Mouse (Mus musculus): ENCODE data around the gene Nanos2. TPM values are rescaled to one million over a fixed set of nuclear protein-coding genes. Genes with fewer than 3 reads are reported as not detected.

The Nanos2 gene
- polyA plus RNA-seq, 1 experiment from 2014 or later, result not detected

DNA sequence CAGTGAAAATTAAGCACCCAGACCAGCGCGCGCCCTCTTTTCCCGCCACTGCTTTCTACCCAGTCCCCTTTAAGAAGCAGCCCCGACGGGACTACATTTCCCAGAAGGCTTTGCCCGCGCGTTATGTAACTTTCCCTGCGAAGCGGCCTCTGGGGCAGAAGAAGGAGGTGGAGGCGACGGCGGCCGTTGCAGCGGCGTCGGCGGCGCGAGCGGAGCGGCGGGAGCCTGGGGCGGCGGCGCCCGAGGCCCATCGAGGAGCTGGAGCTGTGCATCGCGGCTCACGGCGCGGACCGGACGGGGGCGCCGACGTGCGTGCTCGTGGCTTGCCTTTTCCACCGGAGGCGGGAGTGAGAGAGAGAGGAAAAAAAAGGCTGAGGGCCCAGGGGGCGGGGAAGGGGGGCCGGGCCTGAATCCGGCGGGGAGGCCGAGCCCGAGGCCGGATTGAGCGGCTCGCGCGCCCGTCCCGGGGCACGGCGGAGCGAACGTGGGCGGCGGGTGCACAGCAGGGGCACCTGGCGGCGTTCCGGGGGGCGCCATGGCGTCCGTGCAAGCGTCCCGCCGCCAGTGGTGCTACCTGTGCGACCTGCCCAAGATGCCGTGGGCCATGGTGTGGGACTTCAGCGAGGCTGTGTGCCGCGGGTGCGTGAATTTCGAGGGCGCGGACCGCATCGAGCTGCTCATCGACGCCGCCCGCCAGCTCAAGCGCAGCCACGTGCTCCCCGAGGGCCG is 16.9 kb downstream of the Nanos2 start, which contains the start of gene Irf2bp1:
Gene Irf2bp1, plus strand, starts transcription at position 143 of the 729 bp plus-strand sequence.
- no peaks in the 10 kb centered on the region for H3K9me3 ChIP-seq (replicated peaks)
- peaks cover 20% of the 10 kb centered on the region for H3K36me3 ChIP-seq
- ATAC-seq (ENCODE audit: insufficient number of reproducible peaks, low FRiP score), result peak; percentile 66
- H3K27ac ChIP-seq (ENCODE audit: poor library complexity, severe bottlenecking), result peak within 1 kb of the TSS; percentile 96
- no peaks in the 10 kb centered on the region for H3K27me3 ChIP-seq (replicated peaks)
- peaks cover 56% of the 10 kb centered on the region for H3K4me1 ChIP-seq (replicated peaks)
- H3K9ac ChIP-seq, result peak within 1 kb of the TSS; percentile 97
- WGBS, result under 1% methylated on average over 87 of the region's 90 CpGs
- H3K4me3 ChIP-seq, result peak within 1 kb of the TSS; percentile 78
- H3K4me2 ChIP-seq, result peak within 1 kb of the TSS; percentile 99

DNA sequence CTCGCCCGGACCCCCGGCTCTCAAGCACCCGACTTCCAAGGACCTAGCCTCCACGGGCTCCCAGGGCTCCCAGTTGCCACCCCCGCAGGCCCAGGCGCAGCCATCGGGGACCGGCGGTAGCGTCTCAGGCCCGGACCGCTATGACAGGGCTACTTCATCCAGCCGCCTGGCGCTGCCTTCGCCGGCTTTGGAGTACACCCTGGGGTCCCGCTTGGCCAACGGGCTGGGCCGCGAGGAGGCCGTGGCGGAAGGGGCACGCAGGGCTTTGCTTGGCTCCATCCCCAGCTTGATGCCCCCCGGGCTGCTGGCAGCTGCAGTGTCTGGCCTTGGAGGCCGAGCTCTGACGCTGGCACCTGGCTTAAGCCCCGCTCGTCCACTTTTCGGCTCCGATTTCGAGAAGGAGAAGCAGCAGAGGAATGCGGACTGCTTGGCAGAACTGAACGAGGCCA is 17.5 kb downstream of the Nanos2 start:
- Histone ChIP-seq H3K4me3 (peak overlapping the region; percentile 78), H3K9me3 (replicated peaks) (no peaks in the 10 kb centered on the region), H3K36me3 (peaks cover 20% of the 10 kb centered on the region), H3K27ac (ENCODE audit: poor library complexity, severe bottlenecking) (peak overlapping the region; percentile 96), H3K4me1 (replicated peaks) (peaks cover 56% of the 10 kb centered on the region), H3K9ac (peak overlapping the region; percentile 97), H3K4me2 (peak overlapping the region; percentile 99), H3K27me3 (replicated peaks) (no peaks in the 10 kb centered on the region)
- 8% methylated on average over 34 of the region's 34 CpGs for whole genome bisulfite sequencing
- no peak for ATAC-seq (ENCODE audit: insufficient number of reproducible peaks, low FRiP score)

DNA sequence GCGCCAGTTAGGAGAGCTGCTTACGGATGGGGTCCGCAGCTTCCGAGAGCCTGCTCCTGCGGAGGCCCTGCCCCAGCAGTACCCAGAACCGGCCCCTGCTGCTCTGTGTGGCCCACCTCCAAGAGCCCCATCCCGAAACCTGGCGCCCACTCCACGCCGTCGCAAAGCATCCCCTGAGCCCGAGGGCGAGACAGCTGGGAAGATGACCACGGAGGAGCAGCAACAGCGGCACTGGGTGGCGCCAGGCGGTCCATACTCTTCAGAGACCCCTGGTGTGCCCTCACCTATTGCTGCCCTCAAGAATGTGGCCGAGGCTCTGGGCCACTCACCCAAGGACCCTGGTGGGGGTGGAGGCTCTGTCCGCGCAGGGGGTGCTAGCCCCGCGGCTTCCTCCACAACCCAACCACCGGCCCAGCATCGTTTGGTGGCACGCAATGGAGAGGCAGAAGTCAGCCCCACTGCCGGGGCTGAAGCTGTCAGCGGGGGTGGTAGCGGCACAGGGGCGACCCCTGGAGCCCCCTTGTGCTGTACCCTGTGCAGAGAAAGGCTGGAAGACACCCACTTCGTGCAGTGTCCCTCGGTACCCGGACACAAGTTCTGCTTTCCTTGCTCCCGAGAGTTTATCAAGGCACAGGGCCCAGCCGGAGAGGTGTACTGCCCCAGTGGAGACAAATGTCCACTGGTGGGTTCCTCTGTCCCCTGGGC is 18.4 kb downstream of the Nanos2 start:
- Histone ChIP-seq H3K27me3 (replicated peaks) (no peaks in the 10 kb centered on the region), H3K4me3 (peak overlapping the region; percentile 78; the same call in 1 of the 2 replicates), H3K27ac (ENCODE audit: poor library complexity, severe bottlenecking) (no peak overlapping the region), H3K36me3 (peaks cover 20% of the 10 kb centered on the region), H3K4me1 (replicated peaks) (peaks cover 47% of the 10 kb centered on the region), H3K9me3 (replicated peaks) (no peaks in the 10 kb centered on the region), H3K4me2 (peak overlapping the region; percentile 99), H3K9ac (peak overlapping the region; percentile 97; the same call in 1 of the 2 replicates)
- no peak for ATAC-seq (ENCODE audit: insufficient number of reproducible peaks, low FRiP score)
- WGBS, result 85% methylated on average over 34 of the region's 34 CpGs

DNA sequence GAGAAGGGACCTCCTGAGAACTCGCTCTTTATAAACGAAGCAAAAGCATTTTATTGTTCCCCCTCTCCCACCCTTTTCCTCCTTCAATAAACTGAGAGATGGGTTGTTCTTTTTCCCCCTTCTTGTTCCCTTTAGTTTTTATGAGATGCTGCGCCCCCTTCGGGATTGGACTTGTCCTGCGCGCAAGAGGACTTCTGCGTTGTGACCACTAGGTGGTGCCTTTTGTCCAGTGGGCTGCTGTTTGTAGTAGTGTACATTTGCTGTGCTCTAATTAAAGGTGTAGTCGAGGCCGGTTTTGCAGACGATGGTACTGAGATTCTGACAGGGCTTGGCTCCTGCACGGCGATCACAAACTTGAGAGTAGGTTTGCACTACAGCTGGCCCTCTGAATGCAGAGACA is 19.3 kb downstream of the Nanos2 start:
- no peaks in the 10 kb centered on the region for H3K9me3 ChIP-seq (replicated peaks)
- peaks cover 20% of the 10 kb centered on the region for H3K36me3 ChIP-seq
- WGBS, result 7% methylated on average over 12 of the region's 12 CpGs
- H3K9ac ChIP-seq, result 0 out of 2 replicates have a peak overlapping the region, but pooled peaks have one; percentile 43
- H3K4me1 ChIP-seq (replicated peaks), result peaks cover 39% of the 10 kb centered on the region
- no peak for ATAC-seq (ENCODE audit: insufficient number of reproducible peaks, low FRiP score)
- no peaks in the 10 kb centered on the region for H3K27me3 ChIP-seq (replicated peaks)
- H3K27ac ChIP-seq (ENCODE audit: poor library complexity, severe bottlenecking), result no peak overlapping the region
- H3K4me3 ChIP-seq, result no peak overlapping the region
- peak overlapping the region; percentile 99 for H3K4me2 ChIP-seq

DNA sequence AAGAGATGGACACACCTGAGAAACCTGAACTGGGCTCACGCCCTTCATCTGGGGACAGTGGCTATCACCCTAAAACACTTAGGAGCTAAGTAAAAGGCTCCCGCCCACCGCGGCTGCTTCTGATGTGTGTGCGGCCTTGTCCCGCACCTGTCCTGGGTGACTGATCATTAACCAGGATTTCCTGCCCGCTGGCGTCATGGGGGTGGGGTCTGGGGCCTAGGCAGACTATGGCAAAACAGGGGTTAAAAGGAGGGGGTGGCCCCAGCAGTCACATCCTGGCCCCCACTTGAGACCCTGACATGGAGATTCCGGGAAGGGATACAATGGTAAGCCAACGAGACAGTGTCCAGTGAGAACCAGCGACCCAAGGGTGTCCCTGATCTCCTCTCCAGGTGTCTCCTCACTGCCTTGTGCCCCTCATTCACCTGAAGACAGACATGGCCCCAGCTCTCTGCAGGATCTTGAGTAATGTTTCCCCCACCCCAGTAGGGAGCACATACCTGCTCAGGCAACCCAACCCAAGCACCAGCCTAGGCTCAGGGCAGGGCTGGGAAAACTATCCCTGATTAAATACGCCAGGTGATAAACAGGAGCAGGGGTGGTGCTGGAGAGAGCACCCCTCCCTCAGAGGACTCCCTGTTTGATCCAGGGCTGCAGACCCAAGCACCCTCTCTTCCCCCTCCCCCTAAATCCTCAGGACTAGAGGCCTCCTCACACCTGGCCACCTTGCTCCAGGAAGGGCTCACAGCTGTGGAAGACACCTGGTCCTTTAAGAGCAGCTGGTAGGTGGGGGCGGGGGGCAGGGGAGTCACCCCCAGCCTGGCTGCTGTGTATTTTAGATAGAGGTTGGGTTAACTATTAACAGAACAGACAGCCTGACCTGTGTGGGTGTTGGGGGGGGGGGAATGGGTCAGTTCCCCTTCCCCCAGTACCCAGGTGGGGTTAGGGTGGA is 20.1 kb downstream of the Nanos2 start:
- Histone ChIP-seq H3K4me1 (replicated peaks) (peaks cover 41% of the 10 kb centered on the region), H3K27ac (ENCODE audit: poor library complexity, severe bottlenecking) (no peak overlapping the region), H3K4me3 (no peak overlapping the region), H3K4me2 (no peak overlapping the region), H3K36me3 (peaks cover 20% of the 10 kb centered on the region), H3K27me3 (replicated peaks) (no peaks in the 10 kb centered on the region), H3K9me3 (replicated peaks) (no peaks in the 10 kb centered on the region), H3K9ac (no peak overlapping the region)
- 73% methylated on average over 13 of the region's 13 CpGs for WGBS
- no peak for ATAC-seq (ENCODE audit: insufficient number of reproducible peaks, low FRiP score)

DNA sequence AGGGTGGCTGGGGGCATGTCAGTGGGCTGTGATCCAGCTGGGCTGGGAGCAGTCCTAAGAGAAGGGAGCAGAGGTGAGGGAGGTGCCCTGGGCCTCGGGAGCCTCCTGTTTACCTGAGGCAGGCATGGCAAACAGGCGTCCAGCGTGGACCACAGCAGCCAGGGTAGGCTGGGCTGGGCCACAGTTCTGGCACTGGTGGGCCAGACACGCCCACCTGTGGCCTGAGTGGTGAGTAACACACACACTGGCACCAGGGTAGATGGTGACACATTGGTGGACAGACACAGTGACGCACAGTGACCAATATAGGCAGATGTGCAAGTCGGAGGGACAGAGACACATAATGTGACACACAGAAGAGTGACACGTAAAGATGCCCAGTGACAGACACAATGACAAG is 23.4 kb downstream of the Nanos2 start:
- H3K4me2 ChIP-seq, result no peak overlapping the region
- peaks cover 15% of the 10 kb centered on the region for H3K36me3 ChIP-seq
- H3K9ac ChIP-seq, result no peak overlapping the region
- H3K27me3 ChIP-seq (replicated peaks), result no peaks in the 10 kb centered on the region
- H3K4me3 ChIP-seq, result no peak overlapping the region
- no peak overlapping the region for H3K27ac ChIP-seq (ENCODE audit: poor library complexity, severe bottlenecking)
- H3K9me3 ChIP-seq (replicated peaks), result no peaks in the 10 kb centered on the region
- no peak for ATAC-seq (ENCODE audit: insufficient number of reproducible peaks, low FRiP score)
- peaks cover 34% of the 10 kb centered on the region for H3K4me1 ChIP-seq (replicated peaks)
- 77% methylated on average over 7 of the region's 7 CpGs for WGBS

DNA sequence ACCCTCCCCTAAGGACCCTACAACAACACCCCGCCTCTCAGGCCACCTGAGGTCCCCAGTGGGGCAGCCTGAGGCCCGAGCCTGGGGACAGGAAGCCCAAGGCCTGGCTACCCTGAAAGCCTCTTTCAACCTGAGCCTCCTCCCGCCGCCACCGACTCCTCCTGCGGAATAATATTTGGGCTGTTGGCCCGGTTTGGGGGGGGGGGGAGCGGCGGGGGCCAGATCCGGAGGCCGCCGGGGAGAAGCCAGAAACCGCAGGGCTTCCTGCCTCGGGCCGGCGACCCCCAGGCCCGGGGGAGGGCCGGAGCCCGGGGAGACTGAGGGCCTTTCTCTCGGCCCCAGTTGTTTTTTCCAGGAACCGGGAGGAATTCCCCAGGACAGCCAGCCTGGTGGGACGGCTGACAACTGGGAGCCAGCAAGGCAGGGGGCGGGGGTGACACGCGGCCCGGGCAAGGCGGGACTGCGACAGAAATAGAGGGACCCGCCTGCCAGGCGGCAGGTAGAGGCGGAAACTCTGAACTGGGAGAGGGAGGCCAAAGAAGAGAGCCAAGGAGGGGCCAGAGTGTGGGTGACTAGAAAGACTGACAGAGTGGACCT is 24.9 kb downstream of the Nanos2 start:
- Histone ChIP-seq H3K4me1 (replicated peaks) (peaks cover 20% of the 10 kb centered on the region), H3K27me3 (replicated peaks) (no peaks in the 10 kb centered on the region), H3K9me3 (replicated peaks) (no peaks in the 10 kb centered on the region), H3K4me2 (peak overlapping the region; percentile 73), H3K27ac (ENCODE audit: poor library complexity, severe bottlenecking) (peak overlapping the region; percentile 18), H3K36me3 (peaks cover 3% of the 10 kb centered on the region), H3K4me3 (peak overlapping the region; percentile 47), H3K9ac (peak overlapping the region; percentile 82)
- 1% methylated on average over 27 of the region's 31 CpGs for WGBS
- peak; percentile 59; the same call in 1 of the 2 replicates for ATAC-seq (ENCODE audit: insufficient number of reproducible peaks, low FRiP score)

DNA sequence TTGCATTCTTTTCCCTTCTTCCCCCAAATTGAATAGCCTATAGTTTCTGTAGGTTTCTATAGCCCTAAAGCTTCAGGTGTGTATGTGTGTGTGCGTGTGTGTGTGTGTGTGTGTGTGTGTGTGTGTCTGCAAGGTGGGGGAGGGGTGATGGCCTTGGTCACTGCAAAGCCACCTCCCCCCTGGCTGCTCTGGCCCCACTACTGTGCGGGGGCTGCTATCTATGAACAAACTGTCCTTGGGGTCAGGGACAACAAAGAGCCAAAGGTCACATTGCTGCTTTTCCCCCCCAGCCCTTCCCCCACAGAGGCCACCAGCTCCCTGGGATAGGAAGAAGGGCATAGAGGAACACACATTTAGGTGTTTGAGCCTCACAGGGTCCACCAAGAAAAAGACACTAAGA is 25.7 kb downstream of the Nanos2 start:
- Histone ChIP-seq H3K4me2 (peak overlapping the region; percentile 73), H3K27me3 (replicated peaks) (no peaks in the 10 kb centered on the region), H3K4me3 (peak overlapping the region; percentile 47; the same call in 1 of the 2 replicates), H3K4me1 (replicated peaks) (peaks cover 18% of the 10 kb centered on the region), H3K9me3 (replicated peaks) (no peaks in the 10 kb centered on the region), H3K36me3 (no peaks in the 10 kb centered on the region), H3K27ac (ENCODE audit: poor library complexity, severe bottlenecking) (no peak overlapping the region), H3K9ac (no peak overlapping the region; the same call in 1 of the 2 replicates)
- no peak for ATAC-seq (ENCODE audit: insufficient number of reproducible peaks, low FRiP score)
- WGBS, result 37% methylated on average over 2 of the region's 2 CpGs

DNA sequence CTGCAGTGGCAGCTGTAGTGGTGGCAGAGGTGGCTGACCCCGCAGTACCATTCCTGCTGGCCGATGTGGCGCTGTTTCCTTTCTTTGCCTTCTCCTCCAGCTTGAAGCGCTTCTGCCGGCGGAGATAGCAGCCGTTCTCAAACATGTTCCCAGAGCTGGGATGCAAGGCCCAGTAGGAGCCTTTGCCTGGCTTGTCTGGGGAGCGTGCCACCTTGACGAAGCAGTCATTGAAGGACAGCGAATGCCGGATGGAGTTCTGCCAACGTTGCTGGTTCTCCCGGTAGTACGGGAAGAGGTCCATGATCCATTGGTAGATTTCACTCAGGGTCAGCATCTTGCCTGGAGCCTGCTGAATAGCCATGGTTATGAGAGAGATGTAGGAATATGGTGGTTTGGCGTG is 27.3 kb downstream of the Nanos2 start:
- ATAC-seq (ENCODE audit: insufficient number of reproducible peaks, low FRiP score), result no peak
- no peak overlapping the region for H3K9ac ChIP-seq

DNA sequence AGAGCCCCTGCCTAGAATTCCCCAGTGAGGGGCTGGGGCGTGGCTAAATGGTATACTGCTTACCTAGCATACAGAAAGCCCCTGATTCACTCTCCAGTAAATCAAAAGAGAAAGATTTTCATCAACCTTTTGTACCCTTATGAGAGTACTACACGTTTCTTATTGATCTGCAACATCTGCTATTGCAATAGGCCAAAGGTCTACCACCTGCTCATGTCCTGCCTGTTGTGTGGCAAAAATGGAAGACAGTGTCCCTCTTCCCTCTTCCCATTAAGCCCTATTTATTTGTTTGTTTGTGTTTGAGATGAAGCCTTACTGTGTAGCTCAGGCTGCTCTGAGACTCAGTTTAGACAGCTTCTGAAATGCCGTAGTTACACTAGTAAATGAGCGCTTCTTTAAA is 28.8 kb downstream of the Nanos2 start:
- Histone ChIP-seq H3K9me3 (replicated peaks) (no peaks in the 10 kb centered on the region), H3K4me2 (no peak overlapping the region), H3K27ac (ENCODE audit: poor library complexity, severe bottlenecking) (no peak overlapping the region), H3K36me3 (no peaks in the 10 kb centered on the region), H3K27me3 (replicated peaks) (peaks cover 12% of the 10 kb centered on the region), H3K9ac (no peak overlapping the region), H3K4me1 (replicated peaks) (peaks cover 18% of the 10 kb centered on the region), H3K4me3 (no peak overlapping the region)
- no peak for ATAC-seq (ENCODE audit: insufficient number of reproducible peaks, low FRiP score)
- 82% methylated on average over 4 of the region's 4 CpGs for WGBS

More for the DNA sequence above, 27.3 kb downstream of the Nanos2 start:
- Histone ChIP-seq H3K4me1 (replicated peaks) (peaks cover 18% of the 10 kb centered on the region), H3K27ac (ENCODE audit: poor library complexity, severe bottlenecking) (no peak overlapping the region), H3K36me3 (no peaks in the 10 kb centered on the region), H3K4me3 (no peak overlapping the region), H3K27me3 (replicated peaks) (no peaks in the 10 kb centered on the region), H3K9me3 (replicated peaks) (no peaks in the 10 kb centered on the region), H3K4me2 (no peak overlapping the region)
- 52% methylated on average over 15 of the region's 15 CpGs for WGBS

All from heart, embryonic 12.5 days (tissue).